Mouse (Mus musculus): ENCODE data around the gene Raver2.

- TF ChIP-seq CTCF (IDR thresholded peaks at IDR 0.05) (peak; percentile 62), EP300 (IDR thresholded peaks at IDR 0.05; ENCODE audit: insufficient read depth, low read depth, low read length) (peak; percentile 98)
Measured at GRCm38 (mm10) chr4:101198333-101198732, 129.6 kb downstream of the Raver2 start.

Data from heart, adult 2 months (tissue).